ENCODE assay signal across 17 mouse cellular contexts in genomic region chr6:30576477-30577203, GRCm38 (mm10). TPM values are rescaled to one million over a fixed set of nuclear protein-coding genes. Genes with fewer than 3 reads are reported as not detected.
DNase-seq lines count a peak whose midpoint lies in the region; ATAC-seq lines count a peak whose summit lies in the region.
"Had no signal": no experiment of that assay in that cellular context is flagged by ENCODE, and none has a peak within 500 bp of the region (broad histone marks: within the 10 kb centered on the region; RNA-seq: fewer than 3 reads in every experiment).

No protein-coding gene starts in this region.

- H3K27me3 ChIP-seq in stomach, embryonic 16.5 days (ENCODE audit: control insufficient read depth, insufficient read depth, low read length): no peaks in the 10 kb centered on the region
- no peaks in the 10 kb centered on the region for H3K27me3 ChIP-seq in midbrain, embryonic 15.5 days (replicated peaks)
- H3K27me3 ChIP-seq: CH12.LX; liver, embryonic 13.5 days had no signal

- peak overlapping the region; percentile 87 for H3K27ac ChIP-seq in stomach, embryonic 16.5 days (ENCODE audit: low read length)
- H3K27ac ChIP-seq in midbrain, embryonic 15.5 days: no peak overlapping the region
- H3K27ac ChIP-seq: gastrocnemius, adult 2 months; liver, embryonic 13.5 days had no signal

- peak overlapping the region; percentile 37; the same call in 1 of the 2 replicates for H3K9ac ChIP-seq in stomach, embryonic 16.5 days (ENCODE audit: low read length)
- H3K9ac ChIP-seq in midbrain, embryonic 15.5 days: no peak overlapping the region
- H3K9ac ChIP-seq: liver, embryonic 13.5 days had no signal

- 53% methylated on average over 17 of the region's 17 CpGs for WGBS in stomach, embryonic 16.5 days
- 79% methylated on average over 17 of the region's 17 CpGs for WGBS in midbrain, embryonic 15.5 days

- no peak overlapping the region for H3K4me3 ChIP-seq in stomach, embryonic 16.5 days (replicated peaks; ENCODE audit: low read length)
- no peak overlapping the region for H3K4me3 ChIP-seq in midbrain, embryonic 15.5 days
- H3K4me3 ChIP-seq: gastrocnemius, adult 2 months; liver, embryonic 13.5 days; myocyte had no signal

- no peaks in the 10 kb centered on the region for H3K9me3 ChIP-seq in stomach, embryonic 16.5 days (replicated peaks; ENCODE audit: control insufficient read depth, low read length)
- no peaks in the 10 kb centered on the region for H3K9me3 ChIP-seq in midbrain, embryonic 15.5 days
- H3K9me3 ChIP-seq: liver, embryonic 13.5 days had no signal

- H3K36me3 ChIP-seq in stomach, embryonic 16.5 days (ENCODE audit: control insufficient read depth, insufficient read depth, low read length): no peaks in the 10 kb centered on the region
- no peaks in the 10 kb centered on the region for H3K36me3 ChIP-seq in midbrain, embryonic 15.5 days (replicated peaks)
- H3K36me3 ChIP-seq: liver, embryonic 13.5 days had no signal

- ATAC-seq in stomach, embryonic 16.5 days (ENCODE audit: insufficient read depth, low FRiP score): peak; percentile 57; the same call in 1 of the 2 replicates
- no peak for ATAC-seq in midbrain, embryonic 15.5 days (replicated peaks)
- no peak for ATAC-seq in activated CD4-positive, CD25-positive, alpha-beta regulatory T cell, adult 4 months
- ATAC-seq: forebrain, embryonic 14.5 days had no signal

- no peak overlapping the region for H3K4me2 ChIP-seq in stomach, embryonic 16.5 days (ENCODE audit: low read depth, low read length)
- no peak overlapping the region for H3K4me2 ChIP-seq in midbrain, embryonic 15.5 days
- H3K4me2 ChIP-seq: liver, embryonic 13.5 days had no signal

- H3K4me1 ChIP-seq in stomach, embryonic 16.5 days (ENCODE audit: control insufficient read depth, insufficient read depth, low read length): peaks cover 15% of the 10 kb centered on the region
- H3K4me1 ChIP-seq in midbrain, embryonic 15.5 days: peaks cover 34% of the 10 kb centered on the region
- H3K4me1 ChIP-seq: liver, embryonic 13.5 days had no signal

- peak; percentile 52 for DNase-seq in embryo, embryonic 10 days (ENCODE audit: low spot score)
- DNase-seq in embryo, embryonic 11 days: no peak
- DNase-seq in kidney, adult 8-10 months: peak; percentile 2 to 7
- no peak for DNase-seq in kidney, postnatal 14 days
- peak; percentile 9 to 29 for DNase-seq in kidney, postnatal 36 days
- DNase-seq: cerebellum, adult 11-12 months; gastrocnemius, adult 2 months; heart, postnatal 4 days; liver, embryonic 13.5 days; lung, postnatal 10 days; thymus, postnatal 4 days had no signal

RNA-seq across cellular contexts. Expression of gene Cpa4, which starts 8.5 kb away (rescaled TPM):
- polyA plus RNA-seq in stomach, embryonic 16.5 days (2015; fragmentation: Nextera tagmentation; extraction: Ambion mirVana): 1.4 and 1.5 TPM in 2 replicates
- 1.0 and 1.5 TPM in 2 replicates for polyA plus RNA-seq in midbrain, embryonic 15.5 days (2015; fragmentation: Nextera tagmentation; extraction: Ambion mirVana)
- under 1 TPM in 1 of 2 experiments, not detected in 1; 0.16 TPM for polyA plus RNA-seq in activated CD4-positive, CD25-positive, alpha-beta regulatory T cell, adult 4 months (2017; shearing (Covaris generic))

RNA-seq across cellular contexts. Expression of gene Cpa5, which starts 34.2 kb away (rescaled TPM):
- polyA plus RNA-seq in stomach, embryonic 16.5 days (2015; fragmentation: Nextera tagmentation; extraction: Ambion mirVana): 0.21 and 0.24 TPM in 2 replicates
- polyA plus RNA-seq in midbrain, embryonic 15.5 days (2015; fragmentation: Nextera tagmentation; extraction: Ambion mirVana): not detected in 2 replicates
- not detected for polyA plus RNA-seq in activated CD4-positive, CD25-positive, alpha-beta regulatory T cell, adult 4 months (2017; shearing (Covaris generic))
- polyA plus RNA-seq: liver, embryonic 13.5 days; myocyte had no signal

RNA-seq across cellular contexts. Expression of gene Cpa2, which starts 35.3 kb away (rescaled TPM):
- 688 and 708 TPM in 2 replicates for polyA plus RNA-seq in stomach, embryonic 16.5 days (2015; fragmentation: Nextera tagmentation; extraction: Ambion mirVana)
- polyA plus RNA-seq in midbrain, embryonic 15.5 days (2015; fragmentation: Nextera tagmentation; extraction: Ambion mirVana): 6.7 and 8.4 TPM in 2 replicates
- under 1 TPM in 1 of 2 experiments, not detected in 1; 0.34 TPM for polyA plus RNA-seq in activated CD4-positive, CD25-positive, alpha-beta regulatory T cell, adult 4 months (2017; shearing (Covaris generic))
- polyA plus RNA-seq: myocyte had no signal

Comparison
In these comparisons a context has a peak if more than half of its experiments do, and no peak if none do; other contexts are left out.
1. DNase-seq: peak in embryo, embryonic 10 days (single experiment), kidney, adult 8-10 months (2 of 2) and kidney, postnatal 36 days (2 of 2); none in embryo, embryonic 11 days (single experiment) and kidney, postnatal 14 days (single experiment).
2. RNA of gene Cpa2, which starts 35.3 kb away (polyA plus RNA-seq): 688 to 708 TPM in stomach, embryonic 16.5 days; 6.7 to 8.4 TPM in midbrain, embryonic 15.5 days and 0.34 TPM in activated CD4-positive, CD25-positive, alpha-beta regulatory T cell, adult 4 months; every median in the first group is over 10 times any median in the second.